Mouse (Mus musculus): ENCODE data around the gene Nptxr.
"Not testable (repeated sequence)": the region's sequence is repeated elsewhere in the genome, so short reads cannot be mapped to it uniquely, and the experiment has no call there.

The Nptxr gene

DNA sequence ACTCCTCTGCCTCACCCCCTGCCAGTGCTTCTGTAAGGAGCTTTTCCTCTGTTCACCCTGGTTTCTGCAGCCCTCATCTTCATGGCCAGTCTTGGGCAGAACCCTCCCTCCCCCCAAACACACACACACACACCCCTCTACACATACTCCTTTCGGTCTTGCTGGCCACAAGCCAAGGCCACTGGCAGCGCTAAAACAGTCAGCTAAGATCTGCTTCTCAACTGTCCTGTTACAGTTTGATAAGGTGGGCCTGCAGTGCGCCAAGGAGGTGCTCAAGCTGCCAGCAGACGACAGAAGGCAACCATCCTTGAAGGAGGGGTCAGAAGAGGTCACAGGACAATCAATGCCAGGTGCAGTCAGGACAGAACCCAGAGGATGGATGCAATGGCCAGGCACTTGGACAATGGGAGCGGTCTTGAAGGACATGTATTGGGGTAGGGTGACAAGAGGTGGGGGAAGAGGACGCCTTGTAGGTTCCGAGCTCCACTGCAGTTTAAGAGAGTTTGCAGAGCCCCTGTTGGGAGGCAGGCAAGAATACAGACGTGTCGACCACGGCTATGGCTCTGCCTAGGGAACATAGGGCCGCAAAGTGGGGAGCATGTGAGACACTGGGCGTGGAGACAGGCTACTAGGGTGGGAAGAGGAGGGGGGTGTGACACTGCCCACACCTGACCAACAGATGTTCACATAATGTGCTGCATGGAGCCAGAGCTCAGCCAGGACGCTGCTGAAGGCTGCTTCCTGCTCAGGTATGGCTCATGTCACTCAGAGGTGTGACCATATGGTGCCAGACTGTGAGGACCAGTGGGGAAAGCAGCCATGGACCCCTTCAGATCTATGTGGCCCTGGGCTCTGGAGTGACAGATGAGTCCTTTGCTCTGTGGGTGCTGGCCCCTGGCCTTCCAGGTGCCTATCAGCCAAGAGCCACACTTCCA lies 18.0 kb upstream of the Nptxr start:
- DNase-seq (ENCODE audit: low read depth): no peak

GRCm38 (mm10) chr15:79818325-79818724 lies 13.8 kb upstream of the Nptxr start:
- DNase-seq (ENCODE audit: low read depth): peak; percentile 38

GRCm38 (mm10) chr15:79813666-79814258 lies 9.2 kb upstream of the Nptxr start:
- DNase-seq (ENCODE audit: low read depth): no peak

DNA sequence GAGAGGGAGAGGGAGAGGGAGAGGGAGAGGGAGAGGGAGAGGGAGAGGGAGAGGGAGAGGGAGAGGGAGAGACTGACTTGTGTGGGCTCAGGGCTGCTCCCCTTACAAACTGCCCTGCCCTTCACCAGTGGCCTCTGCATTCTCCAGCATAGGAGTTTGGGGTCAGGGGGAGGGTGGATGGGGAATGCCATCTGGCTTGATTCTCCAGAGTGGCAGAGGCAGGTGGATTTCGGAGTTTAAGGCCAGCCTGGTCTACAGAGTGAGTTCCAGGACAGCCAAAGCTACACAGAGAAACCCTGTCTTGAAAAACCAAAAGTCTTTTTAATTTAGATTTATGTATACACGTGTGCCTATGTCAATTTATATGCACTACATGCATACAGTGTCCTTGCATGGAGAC lies 8.3 kb upstream of the Nptxr start:
- DNase-seq (ENCODE audit: low read depth): not testable (repeated sequence)

DNA sequence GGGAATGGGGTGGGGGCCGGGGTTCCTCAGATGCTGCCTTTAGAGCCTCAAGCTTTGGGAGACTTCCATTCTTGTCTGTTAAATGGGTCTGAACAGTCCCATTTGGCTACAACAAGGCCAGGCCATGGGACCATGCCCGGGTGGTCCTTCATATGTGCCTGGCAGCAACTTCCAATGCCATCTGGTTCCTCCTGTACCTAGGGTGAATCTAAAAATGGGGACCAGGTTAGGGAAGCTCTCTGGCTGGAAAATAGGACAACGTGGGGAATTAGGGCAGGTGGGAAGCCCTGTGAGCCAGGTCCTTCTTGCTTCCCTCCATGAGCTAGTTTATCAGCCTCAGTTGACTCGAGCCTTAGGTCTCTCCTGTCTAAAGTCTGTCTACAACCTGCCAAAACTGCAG lies 6.4 kb upstream of the Nptxr start:
- DNase-seq (ENCODE audit: low read depth): no peak

- DNase-seq (ENCODE audit: low read depth): no peak
These were observed 5.5 kb upstream of the Nptxr start for GRCm38 (mm10) chr15:79810061-79810460.

DNA sequence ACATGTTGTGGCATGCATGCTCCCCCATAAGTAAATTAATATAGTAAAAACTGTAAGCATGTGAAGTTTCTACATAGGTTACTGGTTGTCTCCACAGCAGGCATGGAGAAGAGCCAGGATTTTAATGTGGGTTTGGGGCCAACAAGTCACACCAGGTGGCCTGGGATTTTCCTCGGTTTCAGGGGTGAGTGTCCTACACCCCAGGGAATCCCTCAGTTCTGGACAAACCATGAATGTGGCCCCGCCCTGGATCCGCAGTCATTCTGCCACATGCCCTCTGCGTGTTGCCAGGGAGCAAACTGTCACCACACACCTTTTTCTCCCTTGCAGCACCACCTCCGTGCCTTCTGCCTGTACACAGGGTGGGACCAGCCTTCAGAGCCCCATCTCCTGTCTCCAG lies 4.1 kb upstream of the Nptxr start:
- no peak for DNase-seq (ENCODE audit: low read depth)

DNA sequence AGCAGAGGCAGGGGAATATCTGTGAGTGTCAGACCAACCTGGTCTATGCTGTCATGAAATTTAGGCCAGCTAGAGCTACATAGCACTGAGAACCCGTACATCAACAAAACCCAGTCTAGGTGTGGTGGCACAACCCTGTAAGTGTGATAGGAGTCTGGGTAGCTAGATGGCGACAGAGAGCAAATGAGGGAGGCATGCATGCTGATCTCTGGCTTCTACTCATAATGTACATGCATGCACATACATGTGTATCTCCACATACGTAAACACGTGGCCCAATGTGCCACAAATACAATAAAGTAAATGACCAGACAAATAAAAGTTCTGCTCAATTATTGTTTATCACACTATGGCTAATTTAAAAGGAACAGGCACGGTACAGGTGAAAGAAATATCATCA lies 3.5 kb upstream of the Nptxr start:
- DNase-seq (ENCODE audit: low read depth): peak; percentile 73

DNA sequence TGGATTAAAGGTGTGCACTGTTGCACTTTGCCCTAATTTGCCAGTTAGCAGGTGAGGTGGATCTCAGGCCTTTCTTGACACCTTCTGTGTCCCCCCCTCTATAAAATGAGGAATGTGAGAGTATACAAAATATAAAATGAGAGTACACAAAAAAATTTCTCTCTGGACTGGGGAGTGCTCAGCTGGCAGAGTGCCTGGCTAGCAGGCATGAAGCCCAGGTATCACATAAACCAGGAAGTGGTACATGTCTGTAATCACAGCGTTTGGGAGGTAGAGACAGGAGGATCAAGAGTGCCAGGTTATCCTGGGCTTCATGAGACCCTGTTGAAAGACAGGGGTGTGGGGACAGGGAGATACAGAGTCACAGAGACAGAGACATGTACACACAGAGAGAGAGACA lies 2.5 kb upstream of the Nptxr start:
- DNase-seq (ENCODE audit: low read depth): no peak

DNA sequence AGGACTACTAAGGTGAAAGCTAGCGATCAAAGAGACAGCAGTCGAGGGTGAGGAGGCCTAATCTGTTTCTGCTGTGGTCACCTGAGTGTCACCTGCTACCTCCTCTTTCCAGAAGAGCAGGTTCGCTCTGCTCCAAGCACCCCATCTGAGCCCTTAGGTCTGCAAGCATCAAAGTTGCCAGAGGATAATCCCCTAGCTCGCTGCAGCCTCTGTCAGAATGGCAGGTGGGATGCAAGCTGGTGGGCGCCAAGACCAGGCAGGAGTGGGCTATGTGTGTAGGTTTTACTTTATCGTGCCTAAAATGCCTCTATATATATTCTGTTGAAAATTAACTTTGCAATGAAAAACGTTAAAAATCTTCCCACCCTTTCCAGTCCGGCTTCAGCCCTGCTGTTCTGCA lies 680 bp upstream of the Nptxr start:
- DNase-seq (ENCODE audit: low read depth): no peak

- peak; percentile 28 for DNase-seq (ENCODE audit: low read depth)
These were observed 824 bp downstream of the Nptxr start for GRCm38 (mm10) chr15:79803533-79804351.

DNA sequence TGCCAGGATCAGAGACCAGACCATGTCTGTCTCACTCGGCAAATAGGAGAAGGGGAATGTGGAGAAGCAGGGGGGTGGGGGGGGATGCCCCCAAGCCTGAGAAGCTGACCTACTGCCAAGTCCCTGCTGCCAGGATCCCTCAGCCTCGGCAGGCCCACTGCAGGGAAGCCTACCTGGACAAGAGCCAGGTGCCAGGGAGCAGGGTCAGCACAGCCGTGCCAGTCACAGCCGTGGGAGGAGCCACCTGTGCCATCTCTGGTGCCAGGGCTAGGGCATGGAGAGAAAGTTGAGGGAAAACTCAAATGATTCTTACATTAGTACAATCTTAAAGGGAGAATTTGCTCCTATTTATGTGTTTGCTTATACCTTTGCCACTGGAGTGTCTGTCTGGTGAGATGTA lies 2.3 kb downstream of the Nptxr start:
- DNase-seq (ENCODE audit: low read depth): no peak

DNA sequence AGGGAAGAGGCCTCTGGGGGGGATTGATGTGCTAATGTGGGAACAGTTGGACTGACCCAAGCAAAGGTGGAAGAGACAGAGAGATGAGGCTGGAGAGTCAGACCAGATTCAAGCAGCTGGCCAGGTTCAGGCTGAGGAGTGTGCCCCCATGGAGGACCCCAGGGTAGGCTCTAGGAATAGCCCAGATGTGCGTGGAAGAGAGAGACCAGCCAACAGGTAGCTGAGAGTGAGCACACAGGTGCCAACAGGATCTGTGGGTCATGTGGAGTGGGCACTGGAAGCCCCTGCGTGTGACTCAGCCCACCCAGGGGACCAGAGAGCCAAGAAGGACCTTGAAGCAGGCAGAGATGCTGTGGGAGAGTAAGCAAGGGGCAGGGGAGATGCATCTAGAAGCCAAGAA lies 2.9 kb downstream of the Nptxr start:
- DNase-seq (ENCODE audit: low read depth): no peak

DNA sequence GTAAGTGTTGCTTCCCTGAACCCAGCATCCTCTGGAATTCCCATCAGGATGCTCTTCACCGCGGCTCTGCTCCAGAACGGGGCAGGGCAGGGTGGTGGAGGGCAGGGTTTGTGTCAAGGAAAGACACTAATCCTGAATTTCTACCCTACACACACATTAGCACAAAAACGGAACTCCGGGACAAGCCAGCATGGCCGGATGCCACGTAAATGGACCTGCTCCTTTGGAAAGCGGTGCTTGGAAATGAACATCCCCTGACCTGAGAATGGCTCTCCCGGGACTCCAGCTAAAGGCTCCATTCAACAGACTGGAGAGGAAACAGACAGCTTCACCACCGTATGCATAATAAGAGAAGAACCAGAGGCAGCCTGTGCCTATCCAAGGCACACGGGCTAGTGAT lies 3.9 kb downstream of the Nptxr start:
- no peak for DNase-seq (ENCODE audit: low read depth)

- no peak for DNase-seq (ENCODE audit: low read depth)
These were observed 6.0 kb downstream of the Nptxr start for GRCm38 (mm10) chr15:79798591-79798990.

- no peak for DNase-seq (ENCODE audit: low read depth)
These were observed 6.9 kb downstream of the Nptxr start for GRCm38 (mm10) chr15:79797680-79798079.

- no peak for DNase-seq (ENCODE audit: low read depth)
These were observed 7.5 kb downstream of the Nptxr start for GRCm38 (mm10) chr15:79797096-79797495.

DNA sequence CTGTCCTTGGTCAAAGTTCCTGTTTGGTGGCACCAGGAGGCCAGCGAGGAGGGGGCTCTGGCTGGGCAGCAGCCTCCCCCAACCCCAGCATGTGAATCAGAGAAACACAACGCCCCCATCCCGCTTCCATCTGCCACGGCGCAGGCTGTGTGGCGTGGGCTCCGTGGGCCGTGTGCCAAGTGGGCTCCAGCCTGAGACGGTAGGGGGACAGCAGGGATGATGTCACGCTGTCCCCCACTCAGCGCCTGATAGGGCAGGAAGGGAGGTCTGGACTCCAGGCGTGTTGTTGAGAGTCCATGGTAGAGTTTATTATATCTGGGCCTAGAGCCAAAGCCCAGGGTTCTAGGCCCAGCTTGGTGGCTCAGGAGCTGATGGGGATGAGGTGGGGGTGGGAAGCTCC lies 8.3 kb downstream of the Nptxr start:
- no peak for DNase-seq (ENCODE audit: low read depth)

GRCm38 (mm10) chr15:79794173-79794572 lies 10.4 kb downstream of the Nptxr start:
- DNase-seq (ENCODE audit: low read depth): no peak

GRCm38 (mm10) chr15:79793076-79793475 lies 11.5 kb downstream of the Nptxr start:
- DNase-seq (ENCODE audit: low read depth): no peak

DNA sequence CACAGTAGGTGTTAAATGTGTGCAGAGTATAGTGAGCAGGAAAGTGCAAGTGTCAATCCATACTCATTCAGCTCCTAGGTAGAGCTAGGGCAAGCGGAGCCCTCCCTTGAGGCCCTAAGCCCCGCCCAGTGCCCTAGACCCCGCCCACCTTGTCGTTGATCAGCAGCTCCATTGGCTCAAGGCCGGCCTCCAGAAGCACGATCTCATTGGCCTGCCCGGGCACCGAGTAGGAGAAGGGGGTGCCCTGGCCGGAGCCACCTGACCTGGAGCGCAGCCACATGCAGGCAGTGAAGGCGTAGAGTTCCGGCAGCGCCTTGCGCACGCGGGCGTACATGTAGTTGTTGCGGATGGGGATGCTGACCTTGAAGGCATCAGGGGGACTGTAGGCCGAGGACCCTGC lies 12.1 kb downstream of the Nptxr start:
- DNase-seq (ENCODE audit: low read depth): no peak

DNA sequence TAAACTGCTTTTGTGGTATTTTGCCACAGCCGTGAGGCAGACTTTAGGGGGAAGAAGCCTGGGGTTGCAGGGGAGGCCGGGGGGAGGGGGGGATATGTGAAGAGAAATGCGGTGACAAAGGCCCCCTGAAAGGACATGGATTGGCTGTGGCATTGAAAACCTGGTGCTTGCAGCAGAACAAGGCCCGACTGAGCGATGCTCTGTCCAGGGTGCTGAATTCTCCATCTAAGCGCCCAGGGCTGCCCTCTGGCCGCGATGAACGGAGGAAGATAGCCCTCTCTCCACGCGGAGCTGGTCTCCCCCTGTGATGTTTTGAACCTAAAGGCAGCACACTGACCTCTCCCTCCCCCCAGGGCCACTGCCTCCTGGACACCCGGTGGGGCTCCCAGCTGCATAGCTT lies 13.1 kb downstream of the Nptxr start:
- peak; percentile 60 for DNase-seq (ENCODE audit: low read depth)

DNA sequence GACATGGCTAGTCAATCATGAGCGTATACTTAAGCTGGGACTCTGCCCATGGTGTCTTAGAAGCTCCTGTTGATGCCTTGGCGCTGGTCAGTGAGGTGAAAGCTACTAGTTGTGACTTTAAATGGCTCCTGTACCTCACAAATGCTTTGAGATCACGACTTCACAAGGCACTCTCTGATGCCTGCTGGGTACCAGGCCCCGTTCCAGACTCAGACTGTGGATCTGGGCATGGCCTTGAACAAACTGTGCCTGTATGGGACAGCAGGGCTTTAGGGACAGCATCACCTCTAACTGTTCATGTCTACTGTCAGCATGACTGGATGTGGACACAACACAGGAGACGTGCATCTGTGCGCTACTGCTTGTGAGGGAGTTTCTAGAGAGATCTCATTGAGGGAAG lies 13.7 kb downstream of the Nptxr start:
- no peak for DNase-seq (ENCODE audit: low read depth)
